Mouse (Mus musculus): ENCODE measurements around the gene Adcy5. TPM values are rescaled to one million over a fixed set of nuclear protein-coding genes. Genes with fewer than 3 reads are reported as not detected.

Gene Adcy5
- total and polyA plus RNA-seq, 3 experiments: 47.1 to 56.2 (median 52.9) TPM

- H3K36me3 ChIP-seq (ENCODE audit: control insufficient read depth, insufficient read depth, low read length): 0 out of 2 replicates have a peak, but pooled peaks cover 3% of the 10 kb centered on the region
- H3K4me3 ChIP-seq: no peak overlapping the region
- TF ChIP-seq EP300 (IDR thresholded peaks at IDR 0.05; ENCODE audit: insufficient read depth, low read depth, low read length) (no peak), CTCF (IDR thresholded peaks at IDR 0.05) (no peak), POLR2A (IDR thresholded peaks at IDR 0.05; ENCODE audit: insufficient read depth, low read depth, low read length) (no peak)
- H3K4me1 ChIP-seq (ENCODE audit: control insufficient read depth, insufficient read depth, low read length): no peaks in the 10 kb centered on the region; the same call in 1 of the 2 replicates
- H3K9ac ChIP-seq (ENCODE audit: low read depth, low read length): no peak overlapping the region
- WGBS: 81% methylated on average over 5 of the region's 5 CpGs
- H3K27me3 ChIP-seq (ENCODE audit: control insufficient read depth, insufficient read depth, low read length): no peaks in the 10 kb centered on the region
- DNase-seq: no peak
- H3K79me2 ChIP-seq (replicated peaks; ENCODE audit: control insufficient read depth, insufficient read depth, low read length): no peaks in the 10 kb centered on the region
- intact Hi-C loops (cut with DNase I): loop anchor here (5.0 kb wide), 1 partner anchor 225 kb away; the partner anchor contains the start of gene Sema5b
- no peak overlapping the region for H3K27ac ChIP-seq
These were observed 162.8 kb downstream of the Adcy5 start for GRCm38 (mm10) chr16:35317460-35317859.

GRCm38 (mm10) chr16:35318397-35318796 is 163.7 kb downstream of the Adcy5 start:
- H3K4me3 ChIP-seq: no peak overlapping the region
- H3K27me3 ChIP-seq (ENCODE audit: control insufficient read depth, insufficient read depth, low read length): no peaks in the 10 kb centered on the region
- H3K9ac ChIP-seq (ENCODE audit: low read depth, low read length): no peak overlapping the region
- intact Hi-C loops (cut with DNase I): loop anchor here (2.0 to 5.0 kb wide), 2 partner anchors 224 to 310 kb away; partner anchors contain the start of gene Sema5b
- TF ChIP-seq EP300 (IDR thresholded peaks at IDR 0.05; ENCODE audit: insufficient read depth, low read depth, low read length) (no peak), CTCF (IDR thresholded peaks at IDR 0.05) (no peak), POLR2A (IDR thresholded peaks at IDR 0.05; ENCODE audit: insufficient read depth, low read depth, low read length) (no peak)
- no peaks in the 10 kb centered on the region; the same call in 1 of the 2 replicates for H3K4me1 ChIP-seq (ENCODE audit: control insufficient read depth, insufficient read depth, low read length)
- no peak overlapping the region for H3K27ac ChIP-seq
- no peak for DNase-seq
- WGBS: 84% methylated on average over 6 of the region's 6 CpGs
- H3K36me3 ChIP-seq (ENCODE audit: control insufficient read depth, insufficient read depth, low read length): 0 out of 2 replicates have a peak, but pooled peaks cover 3% of the 10 kb centered on the region
- H3K79me2 ChIP-seq (replicated peaks; ENCODE audit: control insufficient read depth, insufficient read depth, low read length): no peaks in the 10 kb centered on the region

GRCm38 (mm10) chr16:35319335-35319734 is 164.7 kb downstream of the Adcy5 start:
- Histone ChIP-seq H3K36me3 (ENCODE audit: control insufficient read depth, insufficient read depth, low read length) (0 out of 2 replicates have a peak, but pooled peaks cover 3% of the 10 kb centered on the region), H3K4me1 (ENCODE audit: control insufficient read depth, insufficient read depth, low read length) (no peaks in the 10 kb centered on the region; the same call in 1 of the 2 replicates), H3K27ac (no peak overlapping the region), H3K9ac (ENCODE audit: low read depth, low read length) (no peak overlapping the region), H3K27me3 (ENCODE audit: control insufficient read depth, insufficient read depth, low read length) (no peaks in the 10 kb centered on the region), H3K79me2 (replicated peaks; ENCODE audit: control insufficient read depth, insufficient read depth, low read length) (no peaks in the 10 kb centered on the region), H3K4me3 (no peak overlapping the region)
- DNase-seq: no peak
- TF ChIP-seq EP300 (IDR thresholded peaks at IDR 0.05; ENCODE audit: insufficient read depth, low read depth, low read length) (no peak), CTCF (IDR thresholded peaks at IDR 0.05) (peak; percentile 77)
- intact Hi-C loops (cut with DNase I): loop anchor here (1.0 to 5.0 kb wide), 3 partner anchors 223 to 498 kb away; partner anchors contain the start of gene Sema5b
- 25% methylated on average over 4 of the region's 4 CpGs for WGBS

- 0 out of 2 replicates have a peak, but pooled peaks cover 3% of the 10 kb centered on the region for H3K36me3 ChIP-seq (ENCODE audit: control insufficient read depth, insufficient read depth, low read length)
- H3K27ac ChIP-seq: no peak overlapping the region
- no peaks in the 10 kb centered on the region for H3K79me2 ChIP-seq (replicated peaks; ENCODE audit: control insufficient read depth, insufficient read depth, low read length)
- TF ChIP-seq CTCF (IDR thresholded peaks at IDR 0.05) (no peak), POLR2A (IDR thresholded peaks at IDR 0.05; ENCODE audit: insufficient read depth, low read depth, low read length) (no peak), EP300 (IDR thresholded peaks at IDR 0.05; ENCODE audit: insufficient read depth, low read depth, low read length) (no peak)
- H3K27me3 ChIP-seq (ENCODE audit: control insufficient read depth, insufficient read depth, low read length): no peaks in the 10 kb centered on the region
- H3K4me1 ChIP-seq (ENCODE audit: control insufficient read depth, insufficient read depth, low read length): no peaks in the 10 kb centered on the region; the same call in 1 of the 2 replicates
- 96% methylated on average over 2 of the region's 2 CpGs for WGBS
- no peak for DNase-seq
- intact Hi-C loops (cut with DNase I): loop anchor here (1.0 to 10.0 kb wide), 4 partner anchors 223 to 498 kb away; partner anchors contain the start of gene Sema5b
- no peak overlapping the region for H3K4me3 ChIP-seq
- no peak overlapping the region for H3K9ac ChIP-seq (ENCODE audit: low read depth, low read length)
These were observed 165.1 kb downstream of the Adcy5 start for GRCm38 (mm10) chr16:35319773-35320172.

- Histone ChIP-seq H3K36me3 (ENCODE audit: control insufficient read depth, insufficient read depth, low read length) (no peaks in the 10 kb centered on the region), H3K27ac (no peak overlapping the region), H3K4me1 (ENCODE audit: control insufficient read depth, insufficient read depth, low read length) (no peaks in the 10 kb centered on the region), H3K9ac (ENCODE audit: low read depth, low read length) (no peak overlapping the region), H3K4me3 (no peak overlapping the region), H3K79me2 (replicated peaks; ENCODE audit: control insufficient read depth, insufficient read depth, low read length) (no peaks in the 10 kb centered on the region; the same call in 1 of the 2 replicates), H3K27me3 (ENCODE audit: control insufficient read depth, insufficient read depth, low read length) (no peaks in the 10 kb centered on the region)
- 96% methylated on average over 1 of the region's 1 CpGs for WGBS
- intact Hi-C loops (cut with DNase I): no loop called here
- TF ChIP-seq POLR2A (IDR thresholded peaks at IDR 0.05; ENCODE audit: insufficient read depth, low read depth, low read length) (no peak), EP300 (IDR thresholded peaks at IDR 0.05; ENCODE audit: insufficient read depth, low read depth, low read length) (no peak), CTCF (IDR thresholded peaks at IDR 0.05) (no peak)
- DNase-seq: no peak
These were observed 175.8 kb downstream of the Adcy5 start for GRCm38 (mm10) chr16:35330451-35330850.

Other genes starting within 250 kb of the Adcy5 start
- gene Hacd2, start 132.4 kb upstream of the Adcy5 start, total RNA-seq (2021): 10 to 100 TPM in 1 of 2 experiments, 1 to 10 TPM in 1; 7.2 to 12.4 TPM
- 13.2 and 17.0 TPM in 2 replicates for gene Hacd2, start 132.4 kb upstream of the Adcy5 start, polyA plus RNA-seq (2012; rRNA removed)
- 10 to 100 TPM; 10.3 to 12.0 TPM for gene Sec22a, start 209.0 kb downstream of the Adcy5 start, total RNA-seq (2021)
- 17.6 and 39.8 TPM in 2 replicates for gene Sec22a, start 209.0 kb downstream of the Adcy5 start, polyA plus RNA-seq (2012; rRNA removed)